Mouse (Mus musculus) cerebellum, postnatal 36 days (tissue): ENCODE measurements around the gene Clip1.

Source experiments
- DNase-seq, 2 experiments: peaks; one replicate each; pipeline ENCODE4 v3.0.0; 2021 to 2022; ENCODE audit warnings: mixed read lengths in 2 of 2

Gene Clip1

GRCm38 (mm10) chr5:123602174-123602573, 82.2 kb downstream of the Clip1 start:
- DNase-seq: no peak

- DNase-seq: no peak
These were observed 85.1 kb downstream of the Clip1 start for GRCm38 (mm10) chr5:123599319-123599718.

GRCm38 (mm10) chr5:123593622-123594280, 90.7 kb downstream of the Clip1 start:
- DNase-seq: no peak

- DNase-seq: no peak
These were observed 104.4 kb downstream of the Clip1 start for GRCm38 (mm10) chr5:123580043-123580442.

- no peak for DNase-seq
These were observed 107.7 kb downstream of the Clip1 start for GRCm38 (mm10) chr5:123576696-123577095.

- DNase-seq: no peak
These were observed 111.1 kb downstream of the Clip1 start for GRCm38 (mm10) chr5:123573362-123573761.

- peak; percentile 98 for DNase-seq
These were observed 111.8 kb downstream of the Clip1 start, which contains the start of gene Vps33a for GRCm38 (mm10) chr5:123572357-123573186. Gene Vps33a (minus strand): TSS chr5:123573038.

GRCm38 (mm10) chr5:123561128-123561527, 123.3 kb downstream of the Clip1 start:
- DNase-seq: no peak

- DNase-seq: no peak
These were observed 124.8 kb downstream of the Clip1 start for GRCm38 (mm10) chr5:123559588-123559987.

GRCm38 (mm10) chr5:123556451-123556850, 128.0 kb downstream of the Clip1 start:
- DNase-seq: peak; percentile 79 to 84

- no peak for DNase-seq
These were observed 128.7 kb downstream of the Clip1 start for GRCm38 (mm10) chr5:123555693-123556092.

GRCm38 (mm10) chr5:123533801-123534200, 150.6 kb downstream of the Clip1 start:
- DNase-seq: no peak

- no peak for DNase-seq
These were observed 154.4 kb downstream of the Clip1 start for GRCm38 (mm10) chr5:123530056-123530455.

- peak in 1 of 2 experiments; percentile 1 for DNase-seq
These were observed 155.8 kb downstream of the Clip1 start for GRCm38 (mm10) chr5:123528641-123529040.
